Mouse (Mus musculus) G1E (cell line): Measurements from ENCODE around the gene Tmem143. TPM values are rescaled to one million over a fixed set of nuclear protein-coding genes. Genes with fewer than 3 reads are reported as not detected.

ENCODE experiments used
- ATAC-seq: 2 replicates; pipeline ENCODE4 v1.8.0; 2016; ENCODE audit warnings: mild to moderate bottlenecking; ENCODE audit not compliant: insufficient number of reproducible peaks, poor library complexity, low FRiP score, severe bottlenecking; ENCODE audit errors: extremely low read depth
- DNase-seq: peaks from one replicate; pipeline ENCODE4 v3.0.0; 2012; ENCODE audit warnings: low spot score
- H3K27me3 ChIP-seq: 2 replicates; pipeline ENCODE4 v1.6.1; 2012; ENCODE audit warnings: mild to moderate bottlenecking, low read length, inconsistent platforms; ENCODE audit not compliant: insufficient read depth
- H3K36me3 ChIP-seq: replicated peaks from 2 replicates; pipeline ENCODE3; 2012; ENCODE audit warnings: mild to moderate bottlenecking, inconsistent platforms
- H3K4me1 ChIP-seq: 2 replicates; pipeline ENCODE4 v1.6.1; 2012; ENCODE audit warnings: low read depth, low read length, inconsistent platforms, mixed read lengths; ENCODE audit not compliant: insufficient read depth
- H3K4me3 ChIP-seq: 2 replicates; pipeline ENCODE4 v1.5.1; 2012; ENCODE audit warnings: low read depth, mild to moderate bottlenecking, inconsistent platforms, low read length, moderate library complexity, mixed read lengths
- H3K9me3 ChIP-seq: replicated peaks from 2 replicates; pipeline ENCODE4 v1.6.1; 2012; ENCODE audit warnings: inconsistent platforms
- CTCF ChIP-seq: IDR thresholded peaks from 2 replicates; pipeline ENCODE4 v1.5.1; 2012; ENCODE audit warnings: low read depth, low read length, inconsistent platforms, mixed read lengths
- GATA1 ChIP-seq: IDR thresholded peaks from 2 replicates; pipeline ENCODE4 v1.6.1; 2012; ENCODE audit warnings: borderline replicate concordance, low read length, inconsistent platforms, mixed read lengths
- GATA2 ChIP-seq: IDR thresholded peaks from 2 replicates; pipeline ENCODE4 v1.6.1; 2012; ENCODE audit warnings: low read depth, low read length, inconsistent platforms, borderline replicate concordance
- POLR2AphosphoS5 ChIP-seq: IDR thresholded peaks from 2 replicates; pipeline ENCODE4 v1.6.1; 2012; ENCODE audit warnings: low read depth, low read length, inconsistent platforms; ENCODE audit not compliant: insufficient replicate concordance
- TAL1 ChIP-seq: conservative IDR thresholded peaks from 2 replicates; pipeline ENCODE4 v1.6.1; 2012; ENCODE audit warnings: low read depth, low read length, inconsistent platforms, mixed read lengths
- polyA plus RNA-seq: library from polyadenylated mRNA; stranded (reverse); fragments of >175 nt; gene quantifications from 2 replicates; pipeline ENCODE4 v1.2.3, GENCODE M21; 2012
- total RNA-seq, 2 experiments: library from RNA; stranded (forward) in 1 of 2; stranded (reverse) in 1 of 2; fragments of 200-1000 nt in 1 of 2; fragments of >200 nt in 1 of 2; fragmentation: Nextera tagmentation in 1 of 2; gene quantifications; 2 replicates each; pipeline ENCODE4 v1.2.3; 2014 to 2017

Gene Tmem143
- total and polyA plus RNA-seq, 3 experiments = 11.7 to 37.8 (median 14.4) TPM

DNA sequence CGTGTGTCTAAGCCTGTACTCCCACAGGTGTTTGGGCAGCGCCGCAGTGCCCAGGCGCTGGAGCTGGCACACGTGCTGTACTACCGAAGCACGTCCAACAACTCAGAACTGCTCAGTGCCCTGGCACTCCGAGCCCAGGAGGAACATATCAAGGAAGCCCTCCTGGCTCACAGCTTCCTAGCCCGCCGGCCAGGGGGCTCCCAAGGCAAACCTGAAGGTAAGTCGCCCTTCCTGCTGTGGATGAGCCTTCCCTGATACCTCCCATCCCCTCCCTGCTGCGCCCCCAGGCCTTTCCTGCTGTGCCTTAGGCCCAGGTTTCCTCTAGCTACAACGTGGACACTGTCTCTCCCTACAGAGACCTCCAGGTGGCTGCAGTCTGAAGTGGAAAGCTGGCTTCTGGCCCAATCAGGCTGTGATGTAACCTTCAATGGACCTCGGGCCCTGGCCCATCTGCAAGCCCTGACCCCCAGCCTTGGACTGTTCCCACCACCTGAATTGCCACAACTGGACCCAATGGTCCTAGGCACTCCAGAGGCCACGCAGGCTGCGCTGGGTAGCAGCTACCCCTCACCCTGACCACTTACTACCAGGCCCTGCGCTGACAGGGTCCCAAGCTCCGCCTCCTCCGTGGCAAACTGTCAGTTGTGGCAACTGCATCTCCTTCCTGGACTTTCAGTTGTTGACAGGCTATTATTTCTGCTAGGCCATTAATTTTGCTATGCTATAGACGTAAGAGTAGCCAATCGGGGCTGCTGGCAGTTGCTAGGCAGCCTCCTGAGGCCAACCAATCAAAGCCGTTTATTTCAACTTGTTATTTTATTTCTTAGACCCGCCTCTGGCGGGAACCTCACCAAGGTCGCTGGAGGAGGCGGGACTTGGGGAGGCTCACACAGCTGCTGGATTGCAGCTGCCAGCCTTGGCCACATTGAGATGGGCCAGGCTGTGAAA lies 19.6 kb downstream of the Tmem143 start:
- H3K27me3 ChIP-seq = peaks cover 12% of the 10 kb centered on the region
- TF ChIP-seq CTCF (no peak), GATA1 (no peak), TAL1 (no peak), POLR2AphosphoS5 (no peak), GATA2 (no peak)
- ATAC-seq (no peak), DNase-seq (no peak)
- H3K4me3 ChIP-seq = no peak overlapping the region
- H3K4me1 ChIP-seq = peaks cover 12% of the 10 kb centered on the region
- no peaks in the 10 kb centered on the region for H3K9me3 ChIP-seq
- H3K36me3 ChIP-seq = peaks cover 37% of the 10 kb centered on the region

DNA sequence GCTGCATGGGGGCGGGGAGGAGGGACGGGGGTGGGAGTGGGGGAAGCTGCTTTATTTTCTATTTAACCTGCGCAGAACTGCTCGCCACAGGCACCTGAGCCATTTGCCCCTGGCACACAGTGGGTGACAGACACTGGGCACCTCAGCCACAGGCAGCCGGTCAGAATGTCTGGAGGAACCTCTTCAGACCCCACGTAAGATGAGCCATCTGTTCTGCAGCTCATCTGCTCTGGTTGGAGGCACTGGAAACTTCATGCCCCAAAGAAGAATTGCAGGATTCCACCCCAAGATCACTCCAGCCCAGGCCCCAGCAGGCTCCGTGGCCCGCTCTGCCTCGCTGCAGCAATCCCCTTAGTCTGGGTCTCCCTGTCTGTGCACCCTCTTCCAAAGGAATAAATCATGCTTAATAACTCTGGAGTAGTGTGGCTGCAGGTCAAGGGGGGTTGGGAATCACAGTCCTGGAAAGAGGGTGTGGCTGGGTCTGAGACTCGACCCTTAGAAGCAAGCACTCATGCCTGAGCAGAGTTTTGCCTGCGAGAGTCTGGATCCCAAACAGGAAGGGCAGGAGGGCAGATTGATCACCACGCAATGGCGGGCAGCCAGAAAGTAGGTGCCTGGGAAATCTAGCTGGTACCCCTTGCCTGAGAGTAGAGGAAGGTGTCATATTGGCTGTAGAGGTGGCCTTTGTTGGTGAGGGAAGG lies 20.4 kb downstream of the Tmem143 start:
- Histone ChIP-seq H3K4me3 (no peak overlapping the region), H3K27me3 (peaks cover 12% of the 10 kb centered on the region), H3K36me3 (peaks cover 37% of the 10 kb centered on the region), H3K4me1 (peaks cover 13% of the 10 kb centered on the region), H3K9me3 (no peaks in the 10 kb centered on the region)
- TF ChIP-seq POLR2AphosphoS5 (no peak), GATA2 (no peak), TAL1 (no peak), CTCF (no peak), GATA1 (no peak)
- DNase-seq = no peak
- ATAC-seq = no peak

DNA sequence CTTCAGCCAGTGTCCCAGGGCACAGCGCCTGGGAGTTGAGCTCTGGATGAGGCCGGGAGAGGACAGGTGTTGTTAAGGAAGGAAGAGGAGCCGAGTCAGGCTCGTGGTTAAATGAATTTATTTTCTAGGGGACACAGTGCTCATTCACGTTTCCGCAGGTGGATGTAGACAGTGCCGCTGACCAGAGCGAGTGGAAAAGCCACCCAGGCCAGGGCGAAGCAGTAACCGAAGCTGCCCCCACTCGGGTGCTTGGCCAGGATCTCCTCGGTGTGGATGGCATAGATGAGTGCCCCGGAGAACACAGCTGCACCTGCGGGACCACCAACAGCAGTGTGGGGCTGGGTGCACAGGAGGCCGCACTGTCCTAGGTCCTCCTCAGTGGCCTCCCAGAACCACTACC lies 21.2 kb downstream of the Tmem143 start:
- peaks cover 15% of the 10 kb centered on the region for H3K4me1 ChIP-seq
- no peak for TF ChIP-seq POLR2AphosphoS5
- TF ChIP-seq CTCF = no peak
- TF ChIP-seq GATA1 = no peak
- no peak for TF ChIP-seq GATA2
- TF ChIP-seq TAL1 = no peak
- H3K9me3 ChIP-seq = no peaks in the 10 kb centered on the region
- DNase-seq (no peak), ATAC-seq (no peak)
- peaks cover 14% of the 10 kb centered on the region for H3K27me3 ChIP-seq
- H3K36me3 ChIP-seq = peaks cover 36% of the 10 kb centered on the region
- H3K4me3 ChIP-seq = no peak overlapping the region

DNA sequence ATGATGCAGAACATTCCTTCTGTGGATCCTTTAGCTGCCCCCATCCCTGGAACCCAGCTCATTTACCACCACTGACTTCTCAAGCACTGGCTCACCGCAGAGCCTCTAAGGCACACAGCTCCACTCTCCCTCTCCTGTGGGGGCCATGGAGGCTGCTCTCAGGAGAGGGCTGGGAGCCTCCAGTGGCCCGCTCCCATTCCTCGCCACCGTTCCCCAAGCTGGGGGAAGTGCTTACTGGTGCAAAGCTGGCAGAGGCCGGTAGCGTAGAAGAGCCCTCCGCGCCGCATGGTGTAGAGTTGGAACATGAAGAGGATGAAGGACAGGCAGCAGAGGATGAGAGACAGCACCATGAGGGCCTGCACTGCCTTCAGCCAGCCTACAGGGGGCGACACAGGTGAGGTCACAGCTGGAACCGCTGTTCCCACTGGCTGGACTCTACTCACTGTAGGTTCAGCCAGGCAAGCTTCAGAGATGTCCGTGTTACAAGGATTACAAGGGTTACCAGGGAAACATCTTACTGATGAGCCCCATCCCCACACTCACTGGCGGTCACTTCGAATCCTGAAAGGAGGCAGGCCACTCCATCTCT lies 22.4 kb downstream of the Tmem143 start:
- peaks cover 17% of the 10 kb centered on the region for H3K4me1 ChIP-seq
- ATAC-seq = no peak

DNA sequence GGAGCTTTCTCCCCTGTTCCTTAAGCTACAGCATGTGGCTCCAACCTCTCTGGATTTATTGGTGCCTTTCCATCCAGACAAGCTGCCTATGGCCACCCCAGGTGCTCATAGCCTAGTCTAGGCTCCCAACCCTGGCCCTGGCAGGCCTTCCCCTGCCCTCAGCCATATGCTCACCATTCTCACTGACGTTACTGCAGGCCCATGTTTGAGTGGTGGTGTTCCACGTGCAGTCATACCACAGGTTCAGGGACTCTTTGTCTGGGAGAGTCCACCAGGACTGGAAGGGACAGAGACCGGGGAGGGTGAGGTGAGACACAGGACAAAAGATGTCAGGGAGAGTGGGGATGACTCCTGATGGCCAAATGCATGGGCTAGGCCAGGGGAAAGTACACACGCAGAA lies 23.0 kb downstream of the Tmem143 start:
- no peaks in the 10 kb centered on the region for H3K9me3 ChIP-seq
- no peak for ATAC-seq
- H3K4me3 ChIP-seq = no peak overlapping the region
- DNase-seq = no peak
- H3K36me3 ChIP-seq = peaks cover 18% of the 10 kb centered on the region
- H3K27me3 ChIP-seq = peaks cover 19% of the 10 kb centered on the region
- no peak for TF ChIP-seq GATA1
- no peak for TF ChIP-seq GATA2
- peaks cover 17% of the 10 kb centered on the region for H3K4me1 ChIP-seq

More for the DNA sequence above, 22.4 kb downstream of the Tmem143 start:
- Histone ChIP-seq H3K9me3 (no peaks in the 10 kb centered on the region), H3K27me3 (peaks cover 17% of the 10 kb centered on the region), H3K4me3 (no peak overlapping the region), H3K36me3 (peaks cover 23% of the 10 kb centered on the region)
- no peak for DNase-seq
- TF ChIP-seq CTCF (peak; percentile 66), GATA1 (no peak)

GRCm38 (mm10) chr7:45920583-45921241 lies 24.0 kb downstream of the Tmem143 start:
- Histone ChIP-seq H3K4me1 (peaks cover 17% of the 10 kb centered on the region), H3K36me3 (peaks cover 9% of the 10 kb centered on the region), H3K9me3 (no peaks in the 10 kb centered on the region), H3K27me3 (peaks cover 19% of the 10 kb centered on the region), H3K4me3 (no peak overlapping the region)
- no peak for TF ChIP-seq POLR2AphosphoS5
- no peak for TF ChIP-seq GATA2
- no peak for TF ChIP-seq TAL1
- DNase-seq (no peak), ATAC-seq (no peak)
